Mouse (Mus musculus): ENCODE measurements at regions not wholly inside any gene's neighbourhood (a gene's known extent, or its start where the extent isn't known, plus 50 kb on each side); places are given as distances from the start of the nearest gene placed in this dataset.

GRCm38 (mm10) chr2:57772315-57772714 lies 225.4 kb upstream of the Galnt5 start:
- no peak for DNase-seq (ENCODE audit: low spot score)

DNA sequence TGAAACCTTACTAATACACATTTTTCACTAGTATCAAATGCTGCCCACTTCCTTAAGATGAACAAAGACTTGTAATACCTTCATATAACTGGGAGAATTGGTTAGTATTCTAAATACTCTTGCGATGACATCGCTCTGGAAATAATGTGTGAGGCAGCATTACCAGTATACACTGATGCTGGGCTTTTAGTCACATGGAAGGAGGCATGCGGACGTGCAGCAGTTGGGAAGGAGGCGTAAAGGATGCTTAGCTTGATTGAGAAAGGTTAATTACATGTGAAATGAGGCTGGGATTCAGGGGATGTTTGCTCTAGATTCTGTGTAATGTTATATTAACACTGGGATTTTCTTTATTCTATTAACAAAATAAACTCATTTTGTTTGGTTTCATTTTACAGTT lies 221.5 kb upstream of the Galnt5 start:
- DNase-seq (ENCODE audit: low spot score) = no peak

DNA sequence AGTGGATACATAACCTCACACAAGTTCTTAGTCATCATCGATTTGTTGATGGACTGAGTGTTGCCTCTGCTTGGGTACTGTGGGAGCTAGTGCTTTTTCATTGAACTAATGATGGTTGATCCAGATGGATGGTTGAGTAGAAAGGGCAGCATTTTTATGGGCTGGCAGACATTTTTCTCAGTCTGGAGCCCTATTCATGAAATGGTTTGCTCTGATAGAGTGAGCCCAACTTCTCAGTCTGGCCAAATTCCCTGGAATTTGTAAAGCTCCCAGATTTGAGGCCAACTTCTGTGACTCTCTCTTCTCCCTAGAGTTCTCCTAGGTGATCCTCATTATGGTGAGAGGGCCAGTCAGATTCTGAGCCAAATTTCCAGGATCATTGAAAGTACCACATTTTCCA lies 216.8 kb upstream of the Galnt5 start:
- DNase-seq (ENCODE audit: low spot score) = no peak

DNA sequence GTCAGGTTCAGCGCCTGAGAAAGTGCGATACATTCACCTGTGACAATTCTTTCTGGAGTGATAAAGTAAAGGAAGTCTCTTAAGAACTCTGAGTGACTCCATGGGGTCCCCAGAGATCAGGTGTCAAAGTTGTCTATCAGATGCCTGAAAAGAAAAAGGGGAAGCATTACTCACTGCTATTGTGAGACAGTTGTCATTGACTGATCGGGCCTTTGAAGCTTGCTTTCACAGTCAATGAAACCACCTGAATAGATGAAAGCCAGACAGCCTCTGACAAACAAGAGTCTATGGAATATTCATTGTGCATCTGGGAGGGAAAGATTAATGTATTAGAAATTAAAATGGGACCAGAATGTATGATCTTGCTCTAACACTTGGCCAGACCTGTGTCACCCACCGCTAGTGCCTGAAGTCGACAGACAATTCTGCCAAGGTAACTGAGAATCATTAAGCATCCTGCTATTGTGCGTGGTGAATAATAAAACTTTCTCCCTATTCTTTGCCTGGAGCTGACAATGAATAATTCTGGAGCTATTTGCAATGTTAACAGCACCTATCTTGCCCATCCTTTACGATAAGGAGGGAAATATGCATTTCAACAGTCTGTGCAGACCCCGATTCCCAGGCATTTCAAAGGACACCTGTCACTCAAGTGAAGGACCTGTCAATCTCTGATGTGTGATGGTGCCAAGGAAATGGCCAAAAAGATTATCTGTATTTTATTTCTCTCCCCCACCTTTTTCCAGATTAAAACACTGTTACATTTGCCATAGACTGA lies 204.0 kb upstream of the Galnt5 start:
- no peak for DNase-seq (ENCODE audit: low spot score)

- no peak for DNase-seq (ENCODE audit: low spot score)
Measured at GRCm38 (mm10) chr2:57799279-57799678, 198.4 kb upstream of the Galnt5 start.

DNA sequence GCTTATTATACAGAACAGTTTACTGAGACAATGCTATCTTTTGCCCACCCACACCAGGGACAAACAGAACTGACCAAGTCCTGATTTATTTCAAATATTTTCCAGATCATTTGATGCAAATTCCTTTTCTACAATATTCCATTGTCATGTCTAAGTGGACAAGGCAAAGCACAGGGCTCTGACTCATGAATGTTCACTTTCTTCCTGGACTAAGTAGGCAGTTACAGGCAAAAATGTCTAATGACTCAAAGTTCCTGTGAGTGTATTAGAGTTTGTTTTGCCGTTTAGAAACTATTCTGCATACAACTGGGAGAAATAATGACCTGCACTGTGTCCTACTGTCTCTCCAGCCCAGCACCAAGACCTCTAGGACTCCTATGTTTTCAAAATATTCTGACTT lies 189.8 kb upstream of the Galnt5 start:
- no peak for DNase-seq (ENCODE audit: low spot score)

DNA sequence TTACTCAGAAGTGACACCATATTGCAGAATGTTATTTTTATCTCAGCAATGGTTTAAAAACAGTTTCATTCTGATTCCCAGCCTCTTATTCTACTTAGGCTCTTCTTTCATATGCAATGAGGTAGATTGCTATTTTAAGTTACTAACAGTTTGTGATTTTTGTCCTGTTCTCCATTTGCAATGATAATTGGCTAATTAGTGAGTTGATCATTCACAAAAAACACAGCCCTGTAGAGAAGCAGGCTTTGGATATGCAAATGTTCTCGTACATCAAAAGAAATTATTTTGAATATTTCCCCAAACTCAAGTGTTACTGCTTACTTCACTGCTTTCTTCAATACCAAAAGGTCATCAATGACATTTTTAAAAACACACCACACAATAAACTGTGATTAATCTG lies 184.7 kb upstream of the Galnt5 start:
- no peak for DNase-seq (ENCODE audit: low spot score)

DNA sequence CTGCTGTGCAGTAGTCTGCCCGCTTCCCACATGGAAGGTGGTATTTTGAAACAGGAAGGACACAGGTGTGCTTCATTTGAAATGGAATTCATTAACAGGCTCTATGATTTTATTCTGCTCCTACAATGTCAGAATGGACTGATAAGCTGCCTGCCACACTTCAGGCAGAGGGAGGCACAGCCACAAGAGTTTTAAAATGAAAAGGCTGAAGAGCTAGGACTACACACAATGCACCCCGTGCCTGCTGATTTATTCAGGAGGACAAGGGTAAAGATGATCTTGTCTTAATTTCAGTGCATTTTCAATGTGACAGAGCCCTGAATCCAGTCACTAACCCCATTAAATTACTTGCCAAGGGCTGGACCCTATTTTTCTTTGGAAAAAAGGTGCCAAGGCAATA lies 177.3 kb upstream of the Galnt5 start:
- no peak for DNase-seq (ENCODE audit: low spot score)

DNA sequence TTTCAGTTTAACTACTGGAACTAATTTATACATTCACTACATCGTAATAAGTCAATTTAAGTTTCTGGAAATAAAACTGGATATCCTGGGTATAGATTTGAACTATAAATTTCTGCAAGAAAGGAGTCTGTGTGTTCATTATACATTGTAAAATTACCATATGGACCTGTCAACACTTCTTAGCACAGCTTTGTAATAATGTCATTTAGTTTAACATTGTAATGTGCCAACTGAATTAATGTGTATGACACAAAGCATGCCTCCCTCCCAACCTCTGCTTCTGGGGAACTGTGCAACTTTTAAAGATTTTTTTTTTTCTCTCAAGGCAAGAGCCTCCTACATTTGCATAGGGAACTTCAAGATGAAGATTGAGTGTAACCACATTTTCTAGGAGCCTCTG lies 176.8 kb upstream of the Galnt5 start:
- no peak for DNase-seq (ENCODE audit: low spot score)

GRCm38 (mm10) chr2:57828284-57828683 lies 169.4 kb upstream of the Galnt5 start:
- DNase-seq (ENCODE audit: low spot score) = no peak

GRCm38 (mm10) chr2:57832565-57833355 lies 164.9 kb upstream of the Galnt5 start:
- peak; percentile 39 for DNase-seq (ENCODE audit: low spot score)

DNA sequence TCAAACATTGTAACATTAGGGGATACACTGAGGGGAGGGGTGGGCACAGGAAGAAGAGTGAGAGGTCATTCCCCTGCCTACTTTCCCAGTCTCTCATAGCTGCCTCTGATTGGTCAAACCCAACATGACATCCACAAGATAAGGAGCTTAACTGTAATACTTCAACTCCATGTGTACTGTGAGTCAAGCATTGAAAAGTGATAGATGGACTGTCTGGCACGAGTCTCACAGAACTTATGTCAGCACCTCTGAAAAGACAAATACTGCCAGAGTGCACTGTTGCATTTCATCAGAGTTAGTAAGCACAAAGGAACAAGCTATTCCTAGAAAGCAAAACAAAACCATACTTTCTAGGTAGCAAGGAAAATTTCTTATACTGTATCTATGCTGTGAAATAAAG lies 152.5 kb upstream of the Galnt5 start:
- DNase-seq (ENCODE audit: low spot score) = no peak

DNA sequence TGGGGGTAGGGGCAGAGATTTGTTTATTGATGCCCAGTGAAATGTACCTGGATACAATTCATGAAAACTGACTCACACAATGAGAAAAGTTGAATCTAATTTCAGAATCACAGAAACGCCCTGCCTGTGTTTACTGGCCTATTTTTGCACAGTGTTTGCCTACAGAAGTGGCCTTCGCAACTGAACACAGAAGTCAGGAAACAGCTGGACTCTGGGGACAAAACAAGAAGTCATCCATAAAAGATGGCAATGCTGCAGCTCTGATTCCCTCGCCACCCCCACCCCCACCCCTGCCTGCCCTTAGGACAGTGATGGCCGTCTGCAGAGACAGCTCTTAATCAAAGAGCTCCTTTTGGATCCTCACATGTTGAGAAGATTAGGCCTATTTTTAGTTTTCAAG lies 150.0 kb upstream of the Galnt5 start:
- DNase-seq (ENCODE audit: low spot score) = no peak

DNA sequence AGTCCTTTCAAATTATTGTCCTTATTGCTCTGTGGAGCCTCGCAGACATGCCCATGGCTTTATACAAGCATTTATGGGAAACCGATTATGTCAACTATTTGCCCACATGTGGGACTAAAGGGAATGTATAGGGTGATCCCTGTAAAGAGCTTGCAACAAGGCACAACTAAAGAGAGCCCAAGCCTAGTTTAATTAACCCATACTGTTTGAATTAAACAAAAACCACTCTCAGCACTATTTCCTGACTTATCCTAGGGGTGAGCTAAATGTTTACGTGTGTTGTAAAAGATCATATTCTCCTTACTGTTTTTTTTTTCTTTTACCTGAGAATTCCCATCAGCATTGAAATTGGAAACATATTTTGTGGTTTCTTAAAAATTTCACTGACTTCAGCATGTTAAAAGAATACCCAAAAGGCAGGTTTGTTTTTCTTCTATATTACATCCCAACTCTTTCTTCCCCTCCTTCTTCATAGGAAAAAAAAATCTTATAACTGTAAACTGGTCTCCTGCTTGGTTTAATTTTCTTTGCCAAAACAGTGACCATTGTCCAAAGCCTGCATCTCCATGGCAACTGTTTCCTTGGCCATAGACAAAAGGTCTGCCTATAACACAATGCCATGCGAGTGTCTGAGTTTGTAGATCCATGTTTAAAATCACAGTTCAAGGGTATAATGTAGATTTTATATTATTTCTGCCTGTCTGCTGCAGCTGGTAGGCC lies 148.2 kb upstream of the Galnt5 start:
- no peak for DNase-seq (ENCODE audit: low spot score)

DNA sequence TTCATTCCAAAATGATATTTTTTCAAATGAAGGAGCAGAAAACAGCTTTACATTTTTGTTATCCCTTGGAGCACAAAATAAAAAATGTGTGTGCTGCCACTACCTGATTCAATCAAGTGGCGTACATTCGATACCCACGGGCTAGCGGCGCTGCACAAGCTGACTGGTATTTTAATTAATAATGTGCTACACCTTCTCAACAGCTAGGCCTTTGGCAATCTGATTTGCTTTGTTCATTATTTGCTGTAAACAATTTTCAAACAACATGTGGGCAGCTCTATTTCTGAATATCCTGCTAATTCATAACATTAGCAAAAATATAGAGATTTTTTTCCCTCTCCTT lies 147.7 kb upstream of the Galnt5 start:
- no peak for DNase-seq (ENCODE audit: low spot score)

- no peak for DNase-seq (ENCODE audit: low spot score)
Measured at GRCm38 (mm10) chr2:57856524-57857107, 141.1 kb upstream of the Galnt5 start.

- DNase-seq (ENCODE audit: low spot score) = no peak
Measured at GRCm38 (mm10) chr2:57865289-57865688, 132.4 kb upstream of the Galnt5 start.

DNA sequence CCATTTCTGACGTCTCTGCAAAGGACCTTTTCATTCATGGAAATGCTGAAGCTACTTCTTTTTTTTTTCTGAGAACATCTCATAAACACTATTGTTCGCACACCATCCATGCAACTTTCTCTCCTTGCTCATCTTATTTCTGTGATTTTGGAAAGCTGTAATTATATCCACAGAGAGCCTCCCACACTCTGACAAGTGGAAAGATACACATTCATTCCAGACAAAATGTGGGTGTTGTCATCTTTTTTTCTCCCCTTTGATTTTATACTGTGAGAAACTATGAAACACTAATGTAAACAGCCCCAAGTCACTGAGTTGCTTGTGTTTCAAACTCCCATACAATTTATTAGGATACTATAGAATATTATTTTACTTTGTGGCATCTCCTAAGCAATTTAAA lies 129.6 kb upstream of the Galnt5 start:
- no peak for DNase-seq (ENCODE audit: low spot score)

DNA sequence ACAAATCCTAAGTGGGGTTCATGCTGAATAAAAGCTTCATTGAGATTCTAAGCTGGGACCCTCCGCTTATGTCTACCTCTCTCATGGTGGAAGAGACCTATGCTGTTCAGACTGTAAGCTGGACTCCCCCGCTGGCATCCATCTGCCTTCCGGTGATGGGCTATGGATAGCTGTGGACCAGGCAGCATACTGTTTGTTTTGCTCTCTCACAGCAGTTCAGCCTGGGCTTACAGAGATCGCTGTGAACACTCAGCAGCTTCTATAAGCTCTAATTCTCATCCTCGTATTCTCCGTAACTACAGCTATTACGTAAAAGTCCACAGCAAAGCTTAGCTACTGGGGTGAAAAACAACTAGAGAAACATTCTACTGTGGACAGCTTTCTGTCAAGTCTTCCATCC lies 97.5 kb upstream of the Galnt5 start:
- DNase-seq (ENCODE audit: low spot score) = no peak

DNA sequence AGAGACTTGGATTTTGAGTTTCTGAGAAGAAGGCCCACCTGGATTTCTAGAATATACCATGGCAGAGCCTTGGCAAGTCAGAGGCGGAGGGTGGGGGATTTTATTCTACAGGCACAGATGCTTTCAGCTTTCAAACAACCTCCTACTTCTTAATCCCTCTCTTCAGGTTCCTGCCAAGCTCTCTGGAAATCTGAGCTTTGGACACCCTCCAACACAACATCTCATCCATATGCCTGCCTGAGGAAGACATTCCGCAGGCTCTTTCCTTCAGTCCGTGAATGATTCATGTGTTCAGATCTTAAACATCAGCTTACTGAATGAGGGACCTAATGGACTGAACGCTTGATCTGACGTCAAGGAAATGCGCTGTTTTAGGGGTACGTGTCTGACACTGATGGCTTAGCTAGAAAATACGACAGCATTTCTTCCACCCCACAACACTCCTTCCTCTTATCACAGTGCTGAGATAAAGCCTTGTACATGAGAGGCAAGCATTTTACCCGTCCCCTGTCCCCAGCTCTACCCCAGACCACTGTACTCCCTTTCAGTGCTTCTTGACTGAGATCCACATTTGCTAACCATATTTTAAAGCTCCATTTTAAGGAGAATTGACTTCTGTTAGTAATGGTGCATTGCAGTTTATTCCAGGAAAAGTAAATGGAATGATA lies 97.0 kb upstream of the Galnt5 start:
- no peak for DNase-seq (ENCODE audit: low spot score)

DNA sequence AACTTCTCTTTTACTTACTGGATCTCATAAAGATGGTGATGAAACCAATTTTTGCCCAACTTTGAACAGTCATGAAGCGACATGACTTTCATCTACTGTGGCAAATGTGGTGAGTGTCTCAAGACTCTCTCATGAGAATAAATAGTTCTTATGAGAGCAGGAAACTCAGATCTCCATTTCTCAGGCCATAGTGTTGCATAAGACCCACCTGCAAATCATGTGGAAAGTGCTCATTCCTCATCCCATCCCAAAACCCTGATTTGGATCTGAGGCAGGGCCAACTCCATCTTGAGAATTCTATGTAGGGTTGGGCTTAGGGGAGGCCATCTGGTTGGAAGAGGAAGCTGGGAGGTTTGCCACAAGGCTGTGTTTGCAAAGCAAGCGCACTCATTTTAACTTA lies 92.5 kb upstream of the Galnt5 start:
- DNase-seq (ENCODE audit: low spot score) = no peak

- DNase-seq (ENCODE audit: low spot score) = no peak
Measured at GRCm38 (mm10) chr2:57906939-57907338, 90.7 kb upstream of the Galnt5 start.

Data from ovary, postnatal 14 days (tissue).